Mouse (Mus musculus): ENCODE results near the gene Spaca3. TPM values are rescaled to one million over a fixed set of nuclear protein-coding genes. Genes with fewer than 3 reads are reported as not detected.

Gene Spaca3
- polyA plus RNA-seq, 1 experiment from 2014 or later = not detected

- ATAC-seq (ENCODE audit: low FRiP score) = no peak
- Histone ChIP-seq H3K27ac (ENCODE audit: low read depth, low read length) (no peak overlapping the region), H3K36me3 (ENCODE audit: control insufficient read depth, insufficient read depth, low read length) (peaks cover 2% of the 10 kb centered on the region; the same call in 1 of the 2 replicates), H3K9ac (ENCODE audit: low read depth, low read length) (no peak overlapping the region), H3K4me2 (replicated peaks; ENCODE audit: low read depth, low read length) (no peak overlapping the region), H3K27me3 (ENCODE audit: control insufficient read depth, insufficient read depth, low read length) (no peaks in the 10 kb centered on the region), H3K4me3 (ENCODE audit: low read depth, low read length) (no peak overlapping the region), H3K4me1 (replicated peaks; ENCODE audit: control insufficient read depth, insufficient read depth, low read length) (no peaks in the 10 kb centered on the region), H3K9me3 (ENCODE audit: control insufficient read depth, low read length) (no peaks in the 10 kb centered on the region)
- 60% methylated on average over 14 of the region's 14 CpGs for WGBS
- DNase-seq (ENCODE audit: low spot score) = no peak
Measured at GRCm38 (mm10) chr11:80821296-80821695, 36.9 kb upstream of the Spaca3 start.

GRCm38 (mm10) chr11:80821794-80822193 lies 36.4 kb upstream of the Spaca3 start:
- Histone ChIP-seq H3K27ac (ENCODE audit: low read depth, low read length) (no peak overlapping the region), H3K36me3 (ENCODE audit: control insufficient read depth, insufficient read depth, low read length) (peaks cover 2% of the 10 kb centered on the region; the same call in 1 of the 2 replicates), H3K4me2 (replicated peaks; ENCODE audit: low read depth, low read length) (no peak overlapping the region), H3K4me1 (replicated peaks; ENCODE audit: control insufficient read depth, insufficient read depth, low read length) (no peaks in the 10 kb centered on the region), H3K27me3 (ENCODE audit: control insufficient read depth, insufficient read depth, low read length) (no peaks in the 10 kb centered on the region), H3K9me3 (ENCODE audit: control insufficient read depth, low read length) (no peaks in the 10 kb centered on the region), H3K9ac (ENCODE audit: low read depth, low read length) (no peak overlapping the region), H3K4me3 (ENCODE audit: low read depth, low read length) (no peak overlapping the region)
- WGBS = 90% methylated on average over 9 of the region's 9 CpGs
- DNase-seq (ENCODE audit: low spot score) (no peak), ATAC-seq (ENCODE audit: low FRiP score) (no peak)

GRCm38 (mm10) chr11:80835395-80835794 lies 22.8 kb upstream of the Spaca3 start:
- no peaks in the 10 kb centered on the region for H3K4me1 ChIP-seq (replicated peaks; ENCODE audit: control insufficient read depth, insufficient read depth, low read length)
- no peaks in the 10 kb centered on the region for H3K36me3 ChIP-seq (ENCODE audit: control insufficient read depth, insufficient read depth, low read length)
- H3K4me2 ChIP-seq (replicated peaks; ENCODE audit: low read depth, low read length) = no peak overlapping the region
- no peak overlapping the region for H3K27ac ChIP-seq (ENCODE audit: low read depth, low read length)
- no peaks in the 10 kb centered on the region for H3K9me3 ChIP-seq (ENCODE audit: control insufficient read depth, low read length)
- H3K27me3 ChIP-seq (ENCODE audit: control insufficient read depth, insufficient read depth, low read length) = no peaks in the 10 kb centered on the region
- no peak overlapping the region for H3K9ac ChIP-seq (ENCODE audit: low read depth, low read length)
- ATAC-seq (ENCODE audit: low FRiP score) (no peak), DNase-seq (ENCODE audit: low spot score) (no peak)
- H3K4me3 ChIP-seq (ENCODE audit: low read depth, low read length) = no peak overlapping the region
- 79% methylated on average over 2 of the region's 2 CpGs for WGBS

- H3K9ac ChIP-seq (ENCODE audit: low read depth, low read length) = no peak overlapping the region
- WGBS = 75% methylated on average over 4 of the region's 4 CpGs
- DNase-seq (ENCODE audit: low spot score) = no peak
- H3K27ac ChIP-seq (ENCODE audit: low read depth, low read length) = no peak overlapping the region
- no peak for ATAC-seq (ENCODE audit: low FRiP score)
- H3K36me3 ChIP-seq (ENCODE audit: control insufficient read depth, insufficient read depth, low read length) = no peaks in the 10 kb centered on the region
- no peaks in the 10 kb centered on the region for H3K27me3 ChIP-seq (ENCODE audit: control insufficient read depth, insufficient read depth, low read length)
- no peak overlapping the region for H3K4me2 ChIP-seq (replicated peaks; ENCODE audit: low read depth, low read length)
- H3K4me3 ChIP-seq (ENCODE audit: low read depth, low read length) = no peak overlapping the region
- no peaks in the 10 kb centered on the region for H3K9me3 ChIP-seq (ENCODE audit: control insufficient read depth, low read length)
- no peaks in the 10 kb centered on the region for H3K4me1 ChIP-seq (replicated peaks; ENCODE audit: control insufficient read depth, insufficient read depth, low read length)
Measured at GRCm38 (mm10) chr11:80835841-80836240, 22.3 kb upstream of the Spaca3 start.

GRCm38 (mm10) chr11:80838724-80839123 lies 19.4 kb upstream of the Spaca3 start:
- H3K4me1 ChIP-seq (replicated peaks; ENCODE audit: control insufficient read depth, insufficient read depth, low read length) = no peaks in the 10 kb centered on the region
- ATAC-seq (ENCODE audit: low FRiP score) (no peak), DNase-seq (ENCODE audit: low spot score) (no peak)
- 64% methylated on average over 1 of the region's 1 CpGs for WGBS
- no peaks in the 10 kb centered on the region for H3K9me3 ChIP-seq (ENCODE audit: control insufficient read depth, low read length)
- no peaks in the 10 kb centered on the region for H3K27me3 ChIP-seq (ENCODE audit: control insufficient read depth, insufficient read depth, low read length)
- no peak overlapping the region for H3K9ac ChIP-seq (ENCODE audit: low read depth, low read length)
- no peak overlapping the region for H3K4me3 ChIP-seq (ENCODE audit: low read depth, low read length)
- no peaks in the 10 kb centered on the region for H3K36me3 ChIP-seq (ENCODE audit: control insufficient read depth, insufficient read depth, low read length)
- no peak overlapping the region for H3K27ac ChIP-seq (ENCODE audit: low read depth, low read length)
- no peak overlapping the region for H3K4me2 ChIP-seq (replicated peaks; ENCODE audit: low read depth, low read length)

GRCm38 (mm10) chr11:80843435-80843834 lies 14.7 kb upstream of the Spaca3 start:
- Histone ChIP-seq H3K4me2 (replicated peaks; ENCODE audit: low read depth, low read length) (no peak overlapping the region), H3K9me3 (ENCODE audit: control insufficient read depth, low read length) (no peaks in the 10 kb centered on the region), H3K4me1 (replicated peaks; ENCODE audit: control insufficient read depth, insufficient read depth, low read length) (no peaks in the 10 kb centered on the region), H3K4me3 (ENCODE audit: low read depth, low read length) (no peak overlapping the region), H3K9ac (ENCODE audit: low read depth, low read length) (no peak overlapping the region), H3K27me3 (ENCODE audit: control insufficient read depth, insufficient read depth, low read length) (no peaks in the 10 kb centered on the region), H3K27ac (ENCODE audit: low read depth, low read length) (no peak overlapping the region), H3K36me3 (ENCODE audit: control insufficient read depth, insufficient read depth, low read length) (no peaks in the 10 kb centered on the region)
- ATAC-seq (ENCODE audit: low FRiP score) (no peak), DNase-seq (ENCODE audit: low spot score) (no peak)
- 90% methylated on average over 2 of the region's 2 CpGs for WGBS

- Histone ChIP-seq H3K9me3 (ENCODE audit: control insufficient read depth, low read length) (no peaks in the 10 kb centered on the region), H3K9ac (ENCODE audit: low read depth, low read length) (no peak overlapping the region), H3K36me3 (ENCODE audit: control insufficient read depth, insufficient read depth, low read length) (no peaks in the 10 kb centered on the region), H3K4me1 (replicated peaks; ENCODE audit: control insufficient read depth, insufficient read depth, low read length) (no peaks in the 10 kb centered on the region), H3K4me2 (replicated peaks; ENCODE audit: low read depth, low read length) (no peak overlapping the region), H3K4me3 (ENCODE audit: low read depth, low read length) (no peak overlapping the region), H3K27ac (ENCODE audit: low read depth, low read length) (no peak overlapping the region), H3K27me3 (ENCODE audit: control insufficient read depth, insufficient read depth, low read length) (no peaks in the 10 kb centered on the region)
- no peak for DNase-seq (ENCODE audit: low spot score)
- no peak for ATAC-seq (ENCODE audit: low FRiP score)
- WGBS = 78% methylated on average over 7 of the region's 7 CpGs
Measured at GRCm38 (mm10) chr11:80845486-80845885, 12.7 kb upstream of the Spaca3 start.

GRCm38 (mm10) chr11:80846115-80846514 lies 12.1 kb upstream of the Spaca3 start:
- Histone ChIP-seq H3K27me3 (ENCODE audit: control insufficient read depth, insufficient read depth, low read length) (no peaks in the 10 kb centered on the region), H3K9ac (ENCODE audit: low read depth, low read length) (no peak overlapping the region), H3K36me3 (ENCODE audit: control insufficient read depth, insufficient read depth, low read length) (no peaks in the 10 kb centered on the region), H3K4me2 (replicated peaks; ENCODE audit: low read depth, low read length) (no peak overlapping the region), H3K4me3 (ENCODE audit: low read depth, low read length) (no peak overlapping the region), H3K9me3 (ENCODE audit: control insufficient read depth, low read length) (no peaks in the 10 kb centered on the region), H3K27ac (ENCODE audit: low read depth, low read length) (no peak overlapping the region), H3K4me1 (replicated peaks; ENCODE audit: control insufficient read depth, insufficient read depth, low read length) (no peaks in the 10 kb centered on the region)
- DNase-seq (ENCODE audit: low spot score) (no peak), ATAC-seq (ENCODE audit: low FRiP score) (no peak)
- WGBS = 45% methylated on average over 3 of the region's 3 CpGs

GRCm38 (mm10) chr11:80848131-80848530 lies 10.0 kb upstream of the Spaca3 start:
- no peak overlapping the region for H3K9ac ChIP-seq (ENCODE audit: low read depth, low read length)
- H3K27ac ChIP-seq (ENCODE audit: low read depth, low read length) = no peak overlapping the region
- H3K4me1 ChIP-seq (replicated peaks; ENCODE audit: control insufficient read depth, insufficient read depth, low read length) = no peaks in the 10 kb centered on the region
- 47% methylated on average over 5 of the region's 5 CpGs for WGBS
- no peak for ATAC-seq (ENCODE audit: low FRiP score)
- no peaks in the 10 kb centered on the region for H3K9me3 ChIP-seq (ENCODE audit: control insufficient read depth, low read length)
- no peak overlapping the region for H3K4me3 ChIP-seq (ENCODE audit: low read depth, low read length)
- H3K4me2 ChIP-seq (replicated peaks; ENCODE audit: low read depth, low read length) = no peak overlapping the region
- DNase-seq (ENCODE audit: low spot score) = no peak
- no peaks in the 10 kb centered on the region for H3K27me3 ChIP-seq (ENCODE audit: control insufficient read depth, insufficient read depth, low read length)
- no peaks in the 10 kb centered on the region for H3K36me3 ChIP-seq (ENCODE audit: control insufficient read depth, insufficient read depth, low read length)

All from hindbrain, embryonic 11.5 days (tissue).